Mouse (Mus musculus): ENCODE data around the gene Gpha2. TPM values are rescaled to one million over a fixed set of nuclear protein-coding genes. Genes with fewer than 3 reads are reported as not detected.

The Gpha2 gene
- polyA plus RNA-seq, 1 experiment from 2014 or later: 0.24 TPM

MicroRNAs within 50 kb of the gene (microRNA counts, 519-probe panel; counts per million panel counts)
- 3,484 counts per million, percentile 18 among the panel's probes with 10 or more counts for microRNA mmu-miR-192

Small RNAs within 50 kb of the gene (microRNA-seq; reads per million reads assigned to microRNA genes)
- 57.8 reads per million, percentile 44 among the genes with 10 or more reads in this experiment for gene Mir192
- gene Mir194-2: 48.0 reads per million, percentile 43 among the genes with 10 or more reads in this experiment

Other genes starting within 250 kb of the Gpha2 start
- not detected in 2 replicates for gene Slc22a20, start 240.2 kb upstream of the Gpha2 start, polyA plus RNA-seq (2016; fragmentation: Nextera tagmentation; extraction: Ambion mirVana)
- gene Capn1, start 210.5 kb upstream of the Gpha2 start, polyA plus RNA-seq (2016; fragmentation: Nextera tagmentation; extraction: Ambion mirVana): 7.3 and 7.4 TPM in 2 replicates
- gene Syvn1, start 179.8 kb upstream of the Gpha2 start, polyA plus RNA-seq (2016; fragmentation: Nextera tagmentation; extraction: Ambion mirVana): 25.4 and 31.0 TPM in 2 replicates
- 71.4 and 85.0 TPM in 2 replicates for gene Mrpl49, start 168.6 kb upstream of the Gpha2 start, polyA plus RNA-seq (2016; fragmentation: Nextera tagmentation; extraction: Ambion mirVana)
- 570 and 662 TPM in 2 replicates for gene Fau, start 168.5 kb upstream of the Gpha2 start, polyA plus RNA-seq (2016; fragmentation: Nextera tagmentation; extraction: Ambion mirVana)
- 26.9 and 33.4 TPM in 2 replicates for gene Znhit2, start 165.2 kb upstream of the Gpha2 start, polyA plus RNA-seq (2016; fragmentation: Nextera tagmentation; extraction: Ambion mirVana)
- gene Tm7sf2, start 158.0 kb upstream of the Gpha2 start, polyA plus RNA-seq (2016; fragmentation: Nextera tagmentation; extraction: Ambion mirVana): 13.7 and 18.8 TPM in 2 replicates
- gene Vps51, start 149.1 kb upstream of the Gpha2 start, polyA plus RNA-seq (2016; fragmentation: Nextera tagmentation; extraction: Ambion mirVana): 57.3 and 60.5 TPM in 2 replicates
- not detected in 2 replicates for gene Tmem262, start 146.3 kb upstream of the Gpha2 start, polyA plus RNA-seq (2016; fragmentation: Nextera tagmentation; extraction: Ambion mirVana)
- gene Gm28374, start 144.1 kb upstream of the Gpha2 start, polyA plus RNA-seq (2016; fragmentation: Nextera tagmentation; extraction: Ambion mirVana): 1.1 and 1.5 TPM in 2 replicates
- gene Zfpl1, start 141.4 kb upstream of the Gpha2 start, polyA plus RNA-seq (2016; fragmentation: Nextera tagmentation; extraction: Ambion mirVana): 63.4 and 71.3 TPM in 2 replicates
- gene Cdca5, start 141.4 kb upstream of the Gpha2 start, polyA plus RNA-seq (2016; fragmentation: Nextera tagmentation; extraction: Ambion mirVana): 38.9 and 43.5 TPM in 2 replicates
- 0.26 and 0.39 TPM in 2 replicates for gene AC131692.1, start 132.0 kb upstream of the Gpha2 start, polyA plus RNA-seq (2016; fragmentation: Nextera tagmentation; extraction: Ambion mirVana)
- gene Naaladl1, start 120.6 kb upstream of the Gpha2 start, polyA plus RNA-seq (2016; fragmentation: Nextera tagmentation; extraction: Ambion mirVana): 0.52 and 0.59 TPM in 2 replicates
- 42.3 and 57.9 TPM in 2 replicates for gene Sac3d1, start 107.7 kb upstream of the Gpha2 start, polyA plus RNA-seq (2016; fragmentation: Nextera tagmentation; extraction: Ambion mirVana)
- gene Snx15, start 98.1 kb upstream of the Gpha2 start, polyA plus RNA-seq (2016; fragmentation: Nextera tagmentation; extraction: Ambion mirVana): 22.4 and 25.8 TPM in 2 replicates
- not detected in 2 replicates for gene Batf2, start 85.4 kb upstream of the Gpha2 start, polyA plus RNA-seq (2016; fragmentation: Nextera tagmentation; extraction: Ambion mirVana)
- gene Arl2, start 84.8 kb upstream of the Gpha2 start, polyA plus RNA-seq (2016; fragmentation: Nextera tagmentation; extraction: Ambion mirVana): 91.2 and 105 TPM in 2 replicates
- gene Majin, start 42.0 kb upstream of the Gpha2 start, polyA plus RNA-seq (2016; fragmentation: Nextera tagmentation; extraction: Ambion mirVana): not detected in 2 replicates
- gene Ppp2r5b, start 9.5 kb downstream of the Gpha2 start, polyA plus RNA-seq (2016; fragmentation: Nextera tagmentation; extraction: Ambion mirVana): 21.2 and 25.7 TPM in 2 replicates
- gene Atg2a, start 15.3 kb downstream of the Gpha2 start, polyA plus RNA-seq (2016; fragmentation: Nextera tagmentation; extraction: Ambion mirVana): 10.8 and 11.6 TPM in 2 replicates
- 89.6 and 101 TPM in 2 replicates for gene Ehd1, start 50.3 kb downstream of the Gpha2 start, polyA plus RNA-seq (2016; fragmentation: Nextera tagmentation; extraction: Ambion mirVana)
- gene Cdc42bpg, start 80.1 kb downstream of the Gpha2 start, polyA plus RNA-seq (2016; fragmentation: Nextera tagmentation; extraction: Ambion mirVana): 0.33 and 0.38 TPM in 2 replicates
- 67.2 and 80.8 TPM in 2 replicates for gene Men1, start 108.6 kb downstream of the Gpha2 start, polyA plus RNA-seq (2016; fragmentation: Nextera tagmentation; extraction: Ambion mirVana)
- gene Map4k2, start 114.8 kb downstream of the Gpha2 start, polyA plus RNA-seq (2016; fragmentation: Nextera tagmentation; extraction: Ambion mirVana): 12.5 and 15.0 TPM in 2 replicates
- gene Sf1, start 137.3 kb downstream of the Gpha2 start, polyA plus RNA-seq (2016; fragmentation: Nextera tagmentation; extraction: Ambion mirVana): 129 and 146 TPM in 2 replicates
- 103 and 214 TPM in 2 replicates for gene Pygm, start 158.0 kb downstream of the Gpha2 start, polyA plus RNA-seq (2016; fragmentation: Nextera tagmentation; extraction: Ambion mirVana)
- gene Rasgrp2, start 173.0 kb downstream of the Gpha2 start, polyA plus RNA-seq (2016; fragmentation: Nextera tagmentation; extraction: Ambion mirVana): 59.9 and 61.6 TPM in 2 replicates
- gene Nrxn2, start 192.4 kb downstream of the Gpha2 start, polyA plus RNA-seq (2016; fragmentation: Nextera tagmentation; extraction: Ambion mirVana): 0.10 and 1.1 TPM in 2 replicates

Measured in heart, embryonic 10.5 days (tissue).